Mouse (Mus musculus): ENCODE data around the gene Il11ra1. TPM values are rescaled to one million over a fixed set of nuclear protein-coding genes. Genes with fewer than 3 reads are reported as not detected.
"Not testable (repeated sequence)": the region's sequence is repeated elsewhere in the genome, so short reads cannot be mapped to it uniquely, and the experiment has no call there.

Il11ra1 gene
- total and polyA plus RNA-seq, 3 experiments: 79.9 to 99.3 (median 88.2) TPM

DNA sequence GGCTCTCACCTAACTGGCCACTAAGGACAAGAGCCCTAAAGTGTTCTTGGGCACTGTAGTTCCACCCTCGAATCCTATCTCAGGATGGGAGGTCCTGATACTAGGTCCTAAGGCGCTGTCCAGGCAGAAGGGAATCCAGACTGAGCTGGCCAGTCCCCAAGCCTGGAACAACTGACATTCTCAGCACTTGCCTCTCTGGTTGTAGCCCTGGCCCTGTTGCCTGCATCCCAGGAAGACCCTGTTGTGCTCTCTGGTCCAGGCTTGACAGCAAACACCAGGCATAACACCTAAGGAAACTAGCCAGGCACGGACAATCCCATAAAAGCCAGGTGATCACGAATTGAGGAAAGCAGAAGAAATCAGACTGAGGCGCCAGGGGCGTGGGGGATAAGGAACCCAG lies 17.0 kb upstream of the Il11ra1 start:
- WGBS: 48% methylated on average over 6 of the region's 6 CpGs
- Histone ChIP-seq H3K36me3 (ENCODE audit: control insufficient read depth, insufficient read depth, low read length) (no peaks in the 10 kb centered on the region), H3K27me3 (ENCODE audit: control insufficient read depth, insufficient read depth, low read length) (no peaks in the 10 kb centered on the region), H3K4me1 (ENCODE audit: control insufficient read depth, insufficient read depth, low read length) (no peaks in the 10 kb centered on the region), H3K4me3 (no peak overlapping the region), H3K27ac (no peak overlapping the region), H3K9ac (ENCODE audit: low read depth, low read length) (no peak overlapping the region), H3K79me2 (replicated peaks; ENCODE audit: control insufficient read depth, insufficient read depth, low read length) (no peaks in the 10 kb centered on the region)
- no peak for DNase-seq
- intact Hi-C loops (cut with DNase I): no loop called here
- TF ChIP-seq CTCF (IDR thresholded peaks at IDR 0.05) (no peak), EP300 (IDR thresholded peaks at IDR 0.05; ENCODE audit: insufficient read depth, low read depth, low read length) (no peak), POLR2A (IDR thresholded peaks at IDR 0.05; ENCODE audit: insufficient read depth, low read depth, low read length) (no peak)

DNA sequence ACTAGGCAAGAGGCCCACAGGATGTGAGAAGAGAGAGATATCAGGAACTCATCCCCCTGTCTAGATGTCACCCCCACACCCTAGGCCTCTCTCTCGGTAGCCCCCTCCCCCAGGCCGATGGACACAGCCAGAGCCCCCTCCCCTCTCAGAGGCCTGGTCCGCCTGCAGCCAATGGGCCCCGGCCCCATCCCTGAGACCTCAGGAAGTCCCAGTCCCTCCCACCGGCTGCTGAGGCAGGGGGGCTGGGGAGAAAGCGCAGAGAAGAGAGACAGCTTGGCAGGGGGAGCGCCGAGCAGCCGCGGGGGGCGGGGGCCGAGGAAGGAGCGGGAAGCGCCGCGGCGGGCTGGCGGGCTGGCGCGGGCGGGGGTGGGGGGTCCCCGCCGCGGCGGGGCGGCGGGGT lies 16.5 kb upstream of the Il11ra1 start:
- 0% methylated on average over 2 of the region's 27 CpGs for WGBS
- H3K36me3 ChIP-seq (ENCODE audit: control insufficient read depth, insufficient read depth, low read length); H3K4me1 ChIP-seq (ENCODE audit: control insufficient read depth, insufficient read depth, low read length); H3K27me3 ChIP-seq (ENCODE audit: control insufficient read depth, insufficient read depth, low read length); intact Hi-C loops (cut with DNase I); H3K27ac ChIP-seq; H3K4me3 ChIP-seq; H3K9ac ChIP-seq (ENCODE audit: low read depth, low read length); H3K79me2 ChIP-seq (replicated peaks; ENCODE audit: control insufficient read depth, insufficient read depth, low read length); DNase-seq: not testable (repeated sequence)

DNA sequence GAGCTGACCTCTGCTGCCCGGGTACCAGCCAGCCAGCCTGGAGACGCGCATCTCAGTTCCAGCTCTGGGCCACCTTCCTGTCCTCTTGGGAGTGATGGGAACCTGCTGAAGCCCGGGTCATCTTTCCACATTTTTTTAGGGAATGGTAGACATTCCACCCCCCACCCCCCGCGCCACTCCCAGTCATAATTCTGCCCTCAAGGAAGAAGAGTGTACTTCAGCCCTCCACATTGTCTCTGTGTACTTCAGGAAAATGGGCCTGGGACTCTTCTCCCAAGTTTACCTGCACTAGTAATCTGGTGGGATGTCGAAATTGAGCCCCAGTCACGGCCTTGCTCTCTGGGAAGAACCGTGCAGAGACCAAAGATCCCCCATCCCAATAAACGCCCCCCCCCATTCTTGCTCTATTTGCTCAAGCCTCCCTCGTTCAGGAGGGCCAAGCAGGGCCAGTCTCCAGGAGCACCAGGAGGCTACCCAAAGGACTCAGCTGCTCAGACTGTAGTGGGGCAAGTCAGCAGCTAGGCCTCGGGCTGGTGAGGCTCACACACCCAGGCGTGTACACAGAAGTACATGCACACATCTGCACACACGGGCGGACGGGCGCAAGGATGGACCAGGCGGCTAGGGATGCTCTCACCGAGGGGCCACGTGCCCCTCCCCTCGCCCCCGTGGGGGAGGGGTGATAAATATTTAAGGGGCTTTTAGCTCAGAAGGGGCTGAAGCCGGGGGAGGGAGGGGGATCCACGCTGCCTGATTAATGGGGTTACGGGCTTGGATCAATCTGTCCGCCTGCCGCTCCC lies 15.5 kb upstream of the Il11ra1 start:
- H3K27ac ChIP-seq; intact Hi-C loops (cut with DNase I); DNase-seq; H3K36me3 ChIP-seq (ENCODE audit: control insufficient read depth, insufficient read depth, low read length); H3K4me3 ChIP-seq; H3K27me3 ChIP-seq (ENCODE audit: control insufficient read depth, insufficient read depth, low read length); H3K9ac ChIP-seq (ENCODE audit: low read depth, low read length); H3K79me2 ChIP-seq (replicated peaks; ENCODE audit: control insufficient read depth, insufficient read depth, low read length); H3K4me1 ChIP-seq (ENCODE audit: control insufficient read depth, insufficient read depth, low read length): not testable (repeated sequence)
- 6% methylated on average over 24 of the region's 27 CpGs for WGBS

DNA sequence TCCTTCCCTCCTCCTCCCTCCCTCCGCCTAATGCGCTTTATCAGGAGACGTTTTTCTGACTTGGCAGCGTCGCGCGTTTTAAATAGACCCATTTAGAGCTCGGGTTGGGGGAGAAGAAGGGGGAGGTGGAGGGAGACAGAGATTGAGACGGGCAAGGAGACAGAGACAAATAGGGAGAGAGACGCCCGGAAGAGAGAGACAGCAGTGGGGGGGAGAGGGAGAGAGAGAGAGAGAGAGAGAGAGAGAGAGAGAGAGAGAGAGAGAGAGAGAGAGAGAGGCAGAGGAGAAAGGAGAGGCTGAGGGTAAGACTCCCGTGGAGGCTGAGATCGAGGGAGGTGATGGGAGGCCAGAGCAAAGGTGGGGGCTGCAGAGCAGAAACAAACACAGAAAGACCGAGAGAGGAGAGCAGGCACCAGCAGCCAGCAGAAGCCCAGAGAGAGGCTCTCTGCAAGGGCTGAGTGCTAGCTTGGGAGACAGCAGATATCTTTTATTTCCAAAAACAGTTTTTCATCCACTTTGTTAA lies 14.8 kb upstream of the Il11ra1 start:
- H3K9ac ChIP-seq (ENCODE audit: low read depth, low read length); intact Hi-C loops (cut with DNase I); H3K27ac ChIP-seq; H3K79me2 ChIP-seq (replicated peaks; ENCODE audit: control insufficient read depth, insufficient read depth, low read length); H3K36me3 ChIP-seq (ENCODE audit: control insufficient read depth, insufficient read depth, low read length); H3K27me3 ChIP-seq (ENCODE audit: control insufficient read depth, insufficient read depth, low read length); H3K4me3 ChIP-seq; DNase-seq; H3K4me1 ChIP-seq (ENCODE audit: control insufficient read depth, insufficient read depth, low read length): not testable (repeated sequence)
- 6% methylated on average over 14 of the region's 14 CpGs for WGBS

GRCm38 (mm10) chr4:41685882-41686492 lies 13.8 kb upstream of the Il11ra1 start:
- H3K79me2 ChIP-seq (replicated peaks; ENCODE audit: control insufficient read depth, insufficient read depth, low read length); DNase-seq: not testable (repeated sequence)

DNA sequence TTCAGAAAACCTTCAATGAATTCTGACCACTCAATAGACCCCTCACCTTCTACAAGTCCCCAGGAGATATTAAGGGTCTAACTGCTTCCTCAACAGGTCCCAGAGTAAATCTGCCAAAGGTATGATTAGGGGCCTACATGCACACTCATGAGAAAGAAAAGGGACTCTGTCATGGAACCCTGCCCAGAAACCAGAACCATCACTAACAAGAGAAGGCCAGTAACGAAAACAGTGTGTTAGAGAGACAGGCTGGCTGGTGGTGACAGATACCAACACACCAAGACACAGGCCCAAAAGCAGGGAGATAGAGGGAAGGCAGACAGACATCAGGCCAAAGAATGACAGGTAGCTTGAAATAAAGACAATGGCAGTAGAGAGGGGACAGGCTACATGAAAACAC lies 11.2 kb upstream of the Il11ra1 start:
- H3K79me2 ChIP-seq (replicated peaks; ENCODE audit: control insufficient read depth, insufficient read depth, low read length); H3K4me1 ChIP-seq (ENCODE audit: control insufficient read depth, insufficient read depth, low read length); H3K27ac ChIP-seq; H3K9ac ChIP-seq (ENCODE audit: low read depth, low read length); H3K36me3 ChIP-seq (ENCODE audit: control insufficient read depth, insufficient read depth, low read length); H3K27me3 ChIP-seq (ENCODE audit: control insufficient read depth, insufficient read depth, low read length); H3K4me3 ChIP-seq; DNase-seq; intact Hi-C loops (cut with DNase I): not testable (repeated sequence)
- WGBS: 64% methylated on average over 1 of the region's 1 CpGs

More at GRCm38 (mm10) chr4:41685882-41686492, 13.8 kb upstream of the Il11ra1 start:
- H3K4me3 ChIP-seq; H3K27me3 ChIP-seq (ENCODE audit: control insufficient read depth, insufficient read depth, low read length); H3K9ac ChIP-seq (ENCODE audit: low read depth, low read length); H3K36me3 ChIP-seq (ENCODE audit: control insufficient read depth, insufficient read depth, low read length); H3K4me1 ChIP-seq (ENCODE audit: control insufficient read depth, insufficient read depth, low read length); intact Hi-C loops (cut with DNase I); H3K27ac ChIP-seq: not testable (repeated sequence)
- 71% methylated on average over 9 of the region's 10 CpGs for WGBS

DNA sequence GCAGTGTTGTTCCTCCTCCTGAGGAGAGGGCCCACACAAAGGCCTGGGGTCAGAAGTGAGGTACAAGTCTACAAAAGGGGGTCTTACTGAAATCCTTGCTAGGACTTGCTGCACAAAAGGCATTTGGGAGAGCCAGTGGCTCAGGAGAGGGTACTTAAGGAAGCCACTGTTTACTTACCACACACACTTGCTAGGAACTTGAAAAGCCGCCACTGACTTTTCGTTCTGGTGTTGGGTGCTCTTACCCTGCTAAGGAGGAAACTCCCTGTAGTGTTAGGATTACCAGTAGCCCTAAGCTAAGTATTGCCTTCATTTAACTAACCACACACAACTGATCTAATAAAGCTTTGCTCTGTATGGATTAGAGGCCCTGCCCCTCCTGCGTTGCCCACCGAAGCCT lies 9.8 kb upstream of the Il11ra1 start:
- H3K27ac ChIP-seq; intact Hi-C loops (cut with DNase I); DNase-seq; H3K4me3 ChIP-seq; H3K36me3 ChIP-seq (ENCODE audit: control insufficient read depth, insufficient read depth, low read length); H3K4me1 ChIP-seq (ENCODE audit: control insufficient read depth, insufficient read depth, low read length); H3K79me2 ChIP-seq (replicated peaks; ENCODE audit: control insufficient read depth, insufficient read depth, low read length); H3K27me3 ChIP-seq (ENCODE audit: control insufficient read depth, insufficient read depth, low read length); H3K9ac ChIP-seq (ENCODE audit: low read depth, low read length): not testable (repeated sequence)
- no CpG with 5 or more reads among the region's 4 CpGs for WGBS

DNA sequence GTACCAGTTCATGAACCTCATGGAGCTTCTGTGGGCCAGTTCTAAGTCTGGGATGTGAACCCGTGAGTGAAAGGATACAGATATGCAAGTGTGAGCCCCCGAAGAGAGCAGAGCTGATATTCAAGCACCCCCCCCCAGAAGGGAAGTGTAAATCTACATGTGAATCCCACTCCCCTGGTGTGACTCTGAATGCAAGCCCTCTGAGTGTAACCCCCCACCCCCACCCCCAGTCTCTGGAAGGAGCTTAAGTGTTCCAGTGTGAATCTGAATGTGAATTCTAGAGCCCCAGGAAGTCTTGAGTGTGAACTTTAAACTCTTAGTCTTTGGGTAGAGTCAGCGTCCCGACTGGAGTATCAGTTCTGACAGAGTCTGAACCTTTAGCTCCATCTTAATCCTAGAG lies 6.3 kb upstream of the Il11ra1 start:
- H3K9ac ChIP-seq (ENCODE audit: low read depth, low read length); H3K4me1 ChIP-seq (ENCODE audit: control insufficient read depth, insufficient read depth, low read length); H3K4me3 ChIP-seq; intact Hi-C loops (cut with DNase I); DNase-seq; H3K79me2 ChIP-seq (replicated peaks; ENCODE audit: control insufficient read depth, insufficient read depth, low read length); H3K27me3 ChIP-seq (ENCODE audit: control insufficient read depth, insufficient read depth, low read length); H3K36me3 ChIP-seq (ENCODE audit: control insufficient read depth, insufficient read depth, low read length); H3K27ac ChIP-seq: not testable (repeated sequence)
- WGBS: 31% methylated on average over 4 of the region's 4 CpGs

DNA sequence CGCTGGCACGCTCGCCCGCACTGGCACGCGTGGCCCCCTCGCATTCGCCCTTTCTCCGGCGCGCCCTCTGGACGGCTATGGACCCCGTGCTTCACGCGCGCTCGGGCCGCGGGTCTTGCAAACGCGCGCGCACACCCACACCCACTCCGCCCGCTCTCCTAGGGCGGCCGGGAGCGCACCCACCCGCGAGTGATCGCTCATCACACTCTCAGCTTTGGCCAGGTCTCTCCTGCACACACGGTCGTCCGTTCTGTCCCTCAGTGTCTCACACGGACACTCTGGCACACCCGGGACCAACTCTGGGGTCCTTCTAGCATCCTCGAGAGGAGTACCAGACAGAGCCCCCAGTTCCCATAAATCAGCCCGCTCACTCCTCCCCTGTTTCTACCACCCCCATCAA lies 4.0 kb upstream of the Il11ra1 start:
- intact Hi-C loops (cut with DNase I); H3K36me3 ChIP-seq (ENCODE audit: control insufficient read depth, insufficient read depth, low read length); H3K27me3 ChIP-seq (ENCODE audit: control insufficient read depth, insufficient read depth, low read length); H3K79me2 ChIP-seq (replicated peaks; ENCODE audit: control insufficient read depth, insufficient read depth, low read length); H3K9ac ChIP-seq (ENCODE audit: low read depth, low read length); H3K4me3 ChIP-seq; DNase-seq; H3K4me1 ChIP-seq (ENCODE audit: control insufficient read depth, insufficient read depth, low read length); H3K27ac ChIP-seq: not testable (repeated sequence)
- 12% methylated on average over 17 of the region's 38 CpGs for WGBS

Measured in heart, adult 2 months (tissue).